Comparison of ENCODE assay signal across 21 mouse cellular contexts in the genomic region with DNA sequence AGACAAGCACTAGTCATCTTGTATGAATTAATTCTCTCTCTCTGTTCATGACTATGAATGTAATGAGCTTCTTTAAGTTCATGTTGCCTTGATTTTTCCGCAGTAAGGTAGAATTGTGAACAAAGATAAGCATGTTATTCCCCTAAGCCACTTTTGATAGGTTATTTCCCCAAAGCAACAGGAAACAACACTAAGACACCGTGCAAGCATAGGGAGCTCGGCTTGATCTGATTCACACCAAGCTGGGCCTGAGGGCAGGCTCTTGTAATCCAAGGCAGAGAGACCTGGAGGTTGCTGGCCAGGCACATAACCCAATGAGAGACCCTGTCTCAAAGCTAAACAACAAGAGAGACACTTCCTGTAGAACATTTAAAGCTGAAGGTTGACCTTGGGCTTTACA.
"Had no signal": no experiment of that assay in that cellular context is flagged by ENCODE, and none has a peak within 500 bp of the region (broad histone marks: within the 10 kb centered on the region; RNA-seq: fewer than 3 reads in every experiment).

No protein-coding gene starts in this region.

- H3K9me3 ChIP-seq: kidney, embryonic 15.5 days; lung, embryonic 15.5 days; midbrain, embryonic 10.5 days; neural tube, embryonic 12.5 days; neural tube, embryonic 15.5 days had no signal

- H3K27me3 ChIP-seq: kidney, embryonic 15.5 days; lung, embryonic 15.5 days; megakaryocyte, embryonic 14.5 days; neural tube, embryonic 12.5 days; neural tube, embryonic 15.5 days had no signal

- H3K4me2 ChIP-seq: kidney, embryonic 15.5 days; liver, embryonic 13.5 days; lung, embryonic 15.5 days; neural tube, embryonic 12.5 days; neural tube, embryonic 15.5 days had no signal

- H3K4me1 ChIP-seq: neural tube, embryonic 12.5 days had no signal

- DNase-seq: kidney, adult 11 months; kidney, adult 8-10 months; kidney, postnatal 10 days; kidney, postnatal 36 days; layer of hippocampus, postnatal 36 days; liver, embryonic 13.5 days; lung, adult 18-20 months; lung, postnatal 10 days; lung, postnatal 36 days; midbrain, embryonic 14.5 days; right cerebral cortex, adult 18-20 months; right cerebral cortex, postnatal 14 days; right cerebral cortex, postnatal 4 days; thymus, postnatal 25 days had no signal

- H3K36me3 ChIP-seq: kidney, embryonic 15.5 days; liver, embryonic 13.5 days; lung, embryonic 15.5 days; midbrain, embryonic 10.5 days; neural tube, embryonic 12.5 days; neural tube, embryonic 15.5 days had no signal

- H3K4me3 ChIP-seq: kidney, embryonic 15.5 days; left cerebral cortex, adult 2 months; liver, embryonic 13.5 days; lung, embryonic 15.5 days; megakaryocyte, embryonic 14.5 days; midbrain, embryonic 10.5 days; neural tube, embryonic 12.5 days; neural tube, embryonic 15.5 days had no signal

- H3K9ac ChIP-seq: kidney, embryonic 15.5 days; liver, embryonic 13.5 days; lung, embryonic 15.5 days; neural tube, embryonic 12.5 days; neural tube, embryonic 15.5 days had no signal

- H3K27ac ChIP-seq: kidney, embryonic 15.5 days; left cerebral cortex, adult 2 months; liver, embryonic 13.5 days; lung, embryonic 15.5 days; midbrain, embryonic 10.5 days; neural tube, embryonic 12.5 days; neural tube, embryonic 15.5 days had no signal
